Mouse (Mus musculus): ENCODE data around the gene B4galnt1. TPM values are rescaled to one million over a fixed set of nuclear protein-coding genes. Genes with fewer than 3 reads are reported as not detected.

Gene B4galnt1
- polyA plus RNA-seq, 2 experiments = 11.8 to 12.1 TPM

- WGBS = 67% methylated on average over 4 of the region's 4 CpGs
Observed at GRCm38 (mm10) chr10:127136510-127136909, 28.5 kb upstream of the B4galnt1 start.

GRCm38 (mm10) chr10:127137896-127138295 is 27.1 kb upstream of the B4galnt1 start:
- no peak for TF ChIP-seq POLR2A (IDR thresholded peaks at IDR 0.05; ENCODE audit: borderline replicate concordance, extremely low read depth, insufficient read depth, insufficient read length)
- Histone ChIP-seq H3K27ac (replicated peaks; ENCODE audit: low read depth, low read length) (no peak overlapping the region), H3K27me3 (ENCODE audit: control insufficient read depth, insufficient read depth, low read length) (no peaks in the 10 kb centered on the region), H3K4me2 (replicated peaks; ENCODE audit: low read depth, low read length, severe bottlenecking) (no peak overlapping the region), H3K9ac (ENCODE audit: low read depth, low read length, severe bottlenecking) (no peak overlapping the region), H3K9me3 (ENCODE audit: control insufficient read depth, low read length) (no peaks in the 10 kb centered on the region), H3K36me3 (ENCODE audit: control insufficient read depth, insufficient read depth, low read length) (no peaks in the 10 kb centered on the region), H3K4me1 (ENCODE audit: control insufficient read depth, insufficient read depth, low read length) (no peaks in the 10 kb centered on the region), H3K4me3 (replicated peaks; ENCODE audit: low read length) (no peak overlapping the region)
- WGBS = 87% methylated on average over 3 of the region's 3 CpGs
- ATAC-seq (ENCODE audit: low FRiP score, low read depth) (no peak), DNase-seq (ENCODE audit: low spot score) (no peak)

More at GRCm38 (mm10) chr10:127136510-127136909, 28.5 kb upstream of the B4galnt1 start:
- H3K4me3 ChIP-seq (replicated peaks; ENCODE audit: low read length) = no peak overlapping the region
- H3K27ac ChIP-seq (replicated peaks; ENCODE audit: low read depth, low read length) = no peak overlapping the region
- H3K27me3 ChIP-seq (ENCODE audit: control insufficient read depth, insufficient read depth, low read length) = no peaks in the 10 kb centered on the region
- ATAC-seq (ENCODE audit: low FRiP score, low read depth) (no peak), DNase-seq (ENCODE audit: low spot score) (no peak)
- H3K9ac ChIP-seq (ENCODE audit: low read depth, low read length, severe bottlenecking) = no peak overlapping the region
- H3K4me1 ChIP-seq (ENCODE audit: control insufficient read depth, insufficient read depth, low read length) = no peaks in the 10 kb centered on the region
- no peak for TF ChIP-seq POLR2A (IDR thresholded peaks at IDR 0.05; ENCODE audit: borderline replicate concordance, extremely low read depth, insufficient read depth, insufficient read length)
- no peaks in the 10 kb centered on the region for H3K36me3 ChIP-seq (ENCODE audit: control insufficient read depth, insufficient read depth, low read length)
- no peak overlapping the region for H3K4me2 ChIP-seq (replicated peaks; ENCODE audit: low read depth, low read length, severe bottlenecking)
- H3K9me3 ChIP-seq (ENCODE audit: control insufficient read depth, low read length) = no peaks in the 10 kb centered on the region

DNA sequence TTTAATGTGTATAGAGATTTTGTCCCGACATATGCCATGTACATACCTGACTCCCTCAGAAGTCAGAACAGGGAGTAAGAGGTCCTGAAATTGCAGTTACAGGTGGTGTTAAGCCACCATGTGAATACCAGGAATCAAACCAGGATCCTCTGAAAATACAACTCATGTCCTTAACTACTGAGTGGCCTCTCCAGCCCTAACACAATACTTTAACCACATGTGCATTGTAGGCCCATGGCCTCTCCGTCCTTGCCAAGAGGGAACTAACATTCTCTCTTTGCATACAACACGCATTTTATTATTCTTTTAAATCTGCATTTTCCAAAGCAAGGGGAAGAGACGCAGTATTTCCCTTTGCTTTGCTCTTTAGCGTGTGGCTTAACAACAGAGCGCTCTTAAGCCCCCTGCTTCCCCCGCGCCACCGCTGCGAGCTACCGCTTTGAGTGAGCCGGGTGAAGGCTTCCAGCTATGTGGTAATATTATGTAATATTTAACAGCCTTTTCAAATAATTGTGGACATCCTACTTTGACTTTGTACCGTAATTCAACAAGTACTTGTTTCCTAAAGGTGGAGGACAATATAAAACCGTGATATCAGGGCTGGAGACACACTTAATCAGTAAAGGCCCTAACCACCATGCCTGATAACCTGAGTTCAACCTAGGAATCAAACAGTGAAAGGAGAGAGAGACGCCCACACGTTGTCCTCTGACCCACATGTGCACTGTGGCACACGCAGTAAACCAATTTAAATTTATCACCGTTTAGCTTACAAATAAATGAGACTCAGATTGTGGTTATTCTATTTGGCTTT is 26.5 kb upstream of the B4galnt1 start:
- H3K9me3 ChIP-seq (ENCODE audit: control insufficient read depth, low read length) = no peaks in the 10 kb centered on the region
- H3K27ac ChIP-seq (replicated peaks; ENCODE audit: low read depth, low read length) = no peak overlapping the region
- H3K4me3 ChIP-seq (replicated peaks; ENCODE audit: low read length) = no peak overlapping the region
- no peak overlapping the region for H3K9ac ChIP-seq (ENCODE audit: low read depth, low read length, severe bottlenecking)
- 80% methylated on average over 18 of the region's 18 CpGs for WGBS
- H3K4me1 ChIP-seq (ENCODE audit: control insufficient read depth, insufficient read depth, low read length) = no peaks in the 10 kb centered on the region
- no peak for DNase-seq (ENCODE audit: low spot score)
- H3K4me2 ChIP-seq (replicated peaks; ENCODE audit: low read depth, low read length, severe bottlenecking) = no peak overlapping the region
- TF ChIP-seq POLR2A (IDR thresholded peaks at IDR 0.05; ENCODE audit: borderline replicate concordance, extremely low read depth, insufficient read depth, insufficient read length) = no peak
- no peaks in the 10 kb centered on the region for H3K36me3 ChIP-seq (ENCODE audit: control insufficient read depth, insufficient read depth, low read length)
- ATAC-seq (ENCODE audit: low FRiP score, low read depth) = no peak
- no peaks in the 10 kb centered on the region for H3K27me3 ChIP-seq (ENCODE audit: control insufficient read depth, insufficient read depth, low read length)

- Histone ChIP-seq H3K36me3 (ENCODE audit: control insufficient read depth, insufficient read depth, low read length) (no peaks in the 10 kb centered on the region), H3K9me3 (ENCODE audit: control insufficient read depth, low read length) (no peaks in the 10 kb centered on the region), H3K27me3 (ENCODE audit: control insufficient read depth, insufficient read depth, low read length) (no peaks in the 10 kb centered on the region), H3K4me1 (ENCODE audit: control insufficient read depth, insufficient read depth, low read length) (no peaks in the 10 kb centered on the region), H3K4me2 (replicated peaks; ENCODE audit: low read depth, low read length, severe bottlenecking) (no peak overlapping the region), H3K9ac (ENCODE audit: low read depth, low read length, severe bottlenecking) (no peak overlapping the region), H3K27ac (replicated peaks; ENCODE audit: low read depth, low read length) (no peak overlapping the region), H3K4me3 (replicated peaks; ENCODE audit: low read length) (no peak overlapping the region)
- no peak for TF ChIP-seq POLR2A (IDR thresholded peaks at IDR 0.05; ENCODE audit: borderline replicate concordance, extremely low read depth, insufficient read depth, insufficient read length)
- DNase-seq (ENCODE audit: low spot score) (no peak), ATAC-seq (ENCODE audit: low FRiP score, low read depth) (no peak)
- 82% methylated on average over 11 of the region's 11 CpGs for WGBS
Observed at GRCm38 (mm10) chr10:127140971-127141370, 24.1 kb upstream of the B4galnt1 start.

GRCm38 (mm10) chr10:127141500-127141899 is 23.5 kb upstream of the B4galnt1 start:
- Histone ChIP-seq H3K4me1 (ENCODE audit: control insufficient read depth, insufficient read depth, low read length) (no peaks in the 10 kb centered on the region), H3K4me3 (replicated peaks; ENCODE audit: low read length) (no peak overlapping the region), H3K36me3 (ENCODE audit: control insufficient read depth, insufficient read depth, low read length) (no peaks in the 10 kb centered on the region), H3K9me3 (ENCODE audit: control insufficient read depth, low read length) (no peaks in the 10 kb centered on the region), H3K4me2 (replicated peaks; ENCODE audit: low read depth, low read length, severe bottlenecking) (no peak overlapping the region), H3K27me3 (ENCODE audit: control insufficient read depth, insufficient read depth, low read length) (no peaks in the 10 kb centered on the region), H3K27ac (replicated peaks; ENCODE audit: low read depth, low read length) (no peak overlapping the region), H3K9ac (ENCODE audit: low read depth, low read length, severe bottlenecking) (no peak overlapping the region)
- no peak for ATAC-seq (ENCODE audit: low FRiP score, low read depth)
- DNase-seq (ENCODE audit: low spot score) = no peak
- WGBS = 76% methylated on average over 8 of the region's 8 CpGs
- TF ChIP-seq POLR2A (IDR thresholded peaks at IDR 0.05; ENCODE audit: borderline replicate concordance, extremely low read depth, insufficient read depth, insufficient read length) = no peak
